Mouse (Mus musculus): ENCODE measurements around the gene Esp8. TPM values are rescaled to one million over a fixed set of nuclear protein-coding genes. Genes with fewer than 3 reads are reported as not detected.
"Not testable (repeated sequence)": the region's sequence is repeated elsewhere in the genome, so short reads cannot be mapped to it uniquely, and the experiment has no call there.

The Esp8 gene
- total RNA-seq (2014; fragmentation: Nextera tagmentation), result not detected in 2 replicates
- not detected in 2 replicates for total RNA-seq (2017)
- polyA plus RNA-seq (2012), result not detected in 2 replicates

DNA sequence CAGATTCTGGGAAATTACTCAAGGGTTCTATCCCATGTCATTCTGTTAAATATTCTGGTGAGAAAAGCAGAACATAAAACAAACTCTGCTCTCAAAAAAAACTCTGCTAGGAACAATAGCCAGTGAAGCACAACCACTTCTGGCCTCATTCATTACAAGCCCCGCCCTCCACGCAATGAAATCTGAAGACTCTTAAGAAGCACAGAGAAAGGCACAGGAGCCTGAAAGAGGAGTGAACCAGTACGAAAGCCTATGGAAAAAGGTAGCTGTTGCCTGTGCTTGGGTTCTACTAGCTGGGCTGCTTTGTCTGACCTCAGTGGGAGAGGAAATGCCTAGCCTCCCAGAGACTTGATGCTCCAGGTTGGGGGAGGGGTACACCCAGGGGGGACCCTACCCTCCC is at the start of gene Esp8:
Esp8 (plus strand) TSS at position 205 of the 400 bp plus-strand sequence.
- H3K36me3 ChIP-seq (replicated peaks), result no peaks in the 10 kb centered on the region
- no peak for DNase-seq (ENCODE audit: low spot score)
- TF ChIP-seq GATA2 (IDR thresholded peaks at IDR 0.05; ENCODE audit: borderline replicate concordance, low read depth, low read length) (no peak), TAL1 (conservative IDR thresholded peaks at IDR 0.05; ENCODE audit: low read depth, low read length) (no peak), CTCF (IDR thresholded peaks at IDR 0.05; ENCODE audit: low read depth, low read length) (no peak), POLR2AphosphoS5 (IDR thresholded peaks at IDR 0.05; ENCODE audit: insufficient replicate concordance, low read depth, low read length) (no peak), GATA1 (IDR thresholded peaks at IDR 0.05; ENCODE audit: borderline replicate concordance, low read length) (no peak)
- H3K4me3 ChIP-seq (ENCODE audit: low read depth, low read length), result no peak within 1 kb of the TSS
- H3K4me1 ChIP-seq (ENCODE audit: insufficient read depth, low read depth, low read length), result no peaks in the 10 kb centered on the region
- ATAC-seq (ENCODE audit: extremely low read depth, insufficient number of reproducible peaks, low FRiP score, poor library complexity, severe bottlenecking), result no peak
- H3K27me3 ChIP-seq (ENCODE audit: insufficient read depth, low read length), result no peaks in the 10 kb centered on the region
- H3K9me3 ChIP-seq (replicated peaks), result no peaks in the 10 kb centered on the region

- not testable (repeated sequence) for H3K36me3 ChIP-seq (replicated peaks); H3K4me3 ChIP-seq (ENCODE audit: low read depth, low read length); H3K27me3 ChIP-seq (ENCODE audit: insufficient read depth, low read length); DNase-seq (ENCODE audit: low spot score); H3K4me1 ChIP-seq (ENCODE audit: insufficient read depth, low read depth, low read length); ATAC-seq (ENCODE audit: extremely low read depth, insufficient number of reproducible peaks, low FRiP score, poor library complexity, severe bottlenecking); H3K9me3 ChIP-seq (replicated peaks)
These were observed 36.3 kb upstream of the Esp8 start for GRCm38 (mm10) chr17:40483566-40483965.

- not testable (repeated sequence) for H3K27me3 ChIP-seq (ENCODE audit: insufficient read depth, low read length); H3K4me1 ChIP-seq (ENCODE audit: insufficient read depth, low read depth, low read length); H3K9me3 ChIP-seq (replicated peaks); H3K36me3 ChIP-seq (replicated peaks); H3K4me3 ChIP-seq (ENCODE audit: low read depth, low read length); ATAC-seq (ENCODE audit: extremely low read depth, insufficient number of reproducible peaks, low FRiP score, poor library complexity, severe bottlenecking); DNase-seq (ENCODE audit: low spot score)
These were observed 24.2 kb upstream of the Esp8 start for GRCm38 (mm10) chr17:40495468-40496185.

DNA sequence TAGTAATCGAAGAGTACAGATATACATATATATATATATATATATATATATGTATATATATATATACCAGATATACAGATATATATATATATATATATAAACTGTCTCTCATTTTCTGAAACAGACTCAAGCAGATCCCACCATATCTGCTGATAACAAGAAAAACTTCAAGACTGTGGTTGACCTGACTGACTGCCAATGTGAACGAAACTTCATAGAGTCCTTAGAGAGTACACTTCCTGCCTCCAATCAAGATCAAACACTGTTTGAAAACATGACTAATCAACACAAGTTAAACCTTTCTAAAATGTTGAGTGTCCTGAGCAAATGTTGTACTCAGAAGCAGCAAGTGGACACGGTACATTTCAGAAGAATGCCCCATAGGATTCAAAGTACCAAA is 10.0 kb downstream of the Esp8 start:
- no peak for DNase-seq (ENCODE audit: low spot score)
- no peak for ATAC-seq (ENCODE audit: extremely low read depth, insufficient number of reproducible peaks, low FRiP score, poor library complexity, severe bottlenecking)

GRCm38 (mm10) chr17:40531147-40531546 is 11.3 kb downstream of the Esp8 start:
- Histone ChIP-seq H3K4me1 (ENCODE audit: insufficient read depth, low read depth, low read length) (no peaks in the 10 kb centered on the region), H3K36me3 (replicated peaks) (no peaks in the 10 kb centered on the region), H3K4me3 (ENCODE audit: low read depth, low read length) (no peak overlapping the region), H3K27me3 (ENCODE audit: insufficient read depth, low read length) (no peaks in the 10 kb centered on the region), H3K9me3 (replicated peaks) (no peaks in the 10 kb centered on the region)
- DNase-seq (ENCODE audit: low spot score) (no peak), ATAC-seq (ENCODE audit: extremely low read depth, insufficient number of reproducible peaks, low FRiP score, poor library complexity, severe bottlenecking) (no peak)
- TF ChIP-seq GATA1 (IDR thresholded peaks at IDR 0.05; ENCODE audit: borderline replicate concordance, low read length), result no peak
- TF ChIP-seq GATA2 (IDR thresholded peaks at IDR 0.05; ENCODE audit: borderline replicate concordance, low read depth, low read length), result no peak
- TF ChIP-seq TAL1 (conservative IDR thresholded peaks at IDR 0.05; ENCODE audit: low read depth, low read length), result no peak
- no peak for TF ChIP-seq CTCF (IDR thresholded peaks at IDR 0.05; ENCODE audit: low read depth, low read length)
- no peak for TF ChIP-seq POLR2AphosphoS5 (IDR thresholded peaks at IDR 0.05; ENCODE audit: insufficient replicate concordance, low read depth, low read length)

More for the DNA sequence above, 10.0 kb downstream of the Esp8 start:
- no peak for TF ChIP-seq GATA2 (IDR thresholded peaks at IDR 0.05; ENCODE audit: borderline replicate concordance, low read depth, low read length)
- Histone ChIP-seq H3K36me3 (replicated peaks) (no peaks in the 10 kb centered on the region), H3K4me3 (ENCODE audit: low read depth, low read length) (no peak overlapping the region), H3K27me3 (ENCODE audit: insufficient read depth, low read length) (no peaks in the 10 kb centered on the region), H3K9me3 (replicated peaks) (no peaks in the 10 kb centered on the region), H3K4me1 (ENCODE audit: insufficient read depth, low read depth, low read length) (no peaks in the 10 kb centered on the region)

- DNase-seq (ENCODE audit: low spot score); ATAC-seq (ENCODE audit: extremely low read depth, insufficient number of reproducible peaks, low FRiP score, poor library complexity, severe bottlenecking); H3K36me3 ChIP-seq (replicated peaks): not testable (repeated sequence)
These were observed 27.2 kb downstream of the Esp8 start for GRCm38 (mm10) chr17:40547005-40547404.

GRCm38 (mm10) chr17:40553470-40553869 is 33.6 kb downstream of the Esp8 start:
- DNase-seq (ENCODE audit: low spot score) (no peak), ATAC-seq (ENCODE audit: extremely low read depth, insufficient number of reproducible peaks, low FRiP score, poor library complexity, severe bottlenecking) (no peak)
- TF ChIP-seq GATA2 (IDR thresholded peaks at IDR 0.05; ENCODE audit: borderline replicate concordance, low read depth, low read length), result no peak
- no peak for TF ChIP-seq CTCF (IDR thresholded peaks at IDR 0.05; ENCODE audit: low read depth, low read length)
- no peak for TF ChIP-seq GATA1 (IDR thresholded peaks at IDR 0.05; ENCODE audit: borderline replicate concordance, low read length)
- no peak for TF ChIP-seq POLR2AphosphoS5 (IDR thresholded peaks at IDR 0.05; ENCODE audit: insufficient replicate concordance, low read depth, low read length)
- no peak for TF ChIP-seq TAL1 (conservative IDR thresholded peaks at IDR 0.05; ENCODE audit: low read depth, low read length)
- Histone ChIP-seq H3K9me3 (replicated peaks) (no peaks in the 10 kb centered on the region), H3K4me3 (ENCODE audit: low read depth, low read length) (no peak overlapping the region), H3K27me3 (ENCODE audit: insufficient read depth, low read length) (no peaks in the 10 kb centered on the region), H3K36me3 (replicated peaks) (no peaks in the 10 kb centered on the region), H3K4me1 (ENCODE audit: insufficient read depth, low read depth, low read length) (no peaks in the 10 kb centered on the region)

More at GRCm38 (mm10) chr17:40547005-40547404, 27.2 kb downstream of the Esp8 start:
- not testable (repeated sequence) for H3K4me3 ChIP-seq (ENCODE audit: low read depth, low read length); H3K4me1 ChIP-seq (ENCODE audit: insufficient read depth, low read depth, low read length); H3K27me3 ChIP-seq (ENCODE audit: insufficient read depth, low read length); H3K9me3 ChIP-seq (replicated peaks)
